Mouse (Mus musculus) midbrain, embryonic 16.5 days (tissue): ENCODE measurements around the gene Ppp1cb. TPM values are rescaled to one million over a fixed set of nuclear protein-coding genes. Genes with fewer than 3 reads are reported as not detected.
"Not testable (repeated sequence)": the region's sequence is repeated elsewhere in the genome, so short reads cannot be mapped to it uniquely, and the experiment has no call there.

Experiments used
- ATAC-seq: fragments of 200-750 bp; cut with Nextera tagmentation; 2 replicates; pipeline ENCODE4 v1.8.0; 2017; ENCODE audit warnings: moderate TSS enrichment
- H3K27ac ChIP-seq: fragments of 300-500 bp; sonication (generic); 2 replicates; pipeline ENCODE4 v1.5.1; 2014; ENCODE audit warnings: mild to moderate bottlenecking, low read length, mixed read lengths
- H3K27me3 ChIP-seq: fragments of 300-500 bp; sonication (generic); 2 replicates; pipeline ENCODE4 v1.6.1; 2014; ENCODE audit warnings: low read depth, low read length, mixed read lengths; ENCODE audit not compliant: control insufficient read depth, insufficient read depth
- H3K36me3 ChIP-seq: fragments of 300-500 bp; sonication (generic); 2 replicates; pipeline ENCODE4 v1.6.1; 2014; ENCODE audit warnings: mild to moderate bottlenecking, low read length, moderate library complexity, mixed read lengths; ENCODE audit not compliant: control insufficient read depth, insufficient read depth
- H3K4me1 ChIP-seq: fragments of 300-500 bp; sonication (generic); 2 replicates; pipeline ENCODE4 v1.6.1; 2014; ENCODE audit warnings: mild to moderate bottlenecking, low read length, mixed read lengths; ENCODE audit not compliant: control insufficient read depth, insufficient read depth
- H3K4me2 ChIP-seq: fragments of 300-500 bp; sonication (generic); 2 replicates; pipeline ENCODE4 v1.6.1; 2014; ENCODE audit warnings: mild to moderate bottlenecking, low read length, mixed read lengths
- H3K4me3 ChIP-seq: fragments of 300-500 bp; sonication (generic); 2 replicates; pipeline ENCODE4 v1.5.1; 2014; ENCODE audit warnings: low read depth, mild to moderate bottlenecking, low read length, moderate library complexity, mixed read lengths
- H3K9ac ChIP-seq: fragments of 300-500 bp; sonication (generic); 2 replicates; pipeline ENCODE4 v1.6.1; 2014; ENCODE audit warnings: low read depth, low read length, mixed read lengths
- H3K9me3 ChIP-seq: fragments of 300-500 bp; sonication (generic); replicated peaks from 2 replicates; pipeline ENCODE4 v1.6.1; 2014; ENCODE audit warnings: mild to moderate bottlenecking, low read length, mixed read lengths; ENCODE audit not compliant: control insufficient read depth, poor library complexity, severe bottlenecking
- WGBS: fragments of 180-500 bp; shearing (Covaris S2); extraction: QIAGEN DNeasy Blood & Tissue Kit; methylation state at CpG from one replicate; pipeline ENCODE4 v1.1.7; 2014; 5-methylcytosine and 5-hydroxymethylcytosine counted together
- polyA plus RNA-seq: library from polyadenylated mRNA; unstranded; fragments of >200 nt; fragmentation: Nextera tagmentation; extraction: Ambion mirVana; gene quantifications from 2 replicates; pipeline ENCODE4 v1.2.1, GENCODE M21; 2015

The Ppp1cb gene
- polyA plus RNA-seq, 1 experiment from 2014 or later = 208 TPM

DNA sequence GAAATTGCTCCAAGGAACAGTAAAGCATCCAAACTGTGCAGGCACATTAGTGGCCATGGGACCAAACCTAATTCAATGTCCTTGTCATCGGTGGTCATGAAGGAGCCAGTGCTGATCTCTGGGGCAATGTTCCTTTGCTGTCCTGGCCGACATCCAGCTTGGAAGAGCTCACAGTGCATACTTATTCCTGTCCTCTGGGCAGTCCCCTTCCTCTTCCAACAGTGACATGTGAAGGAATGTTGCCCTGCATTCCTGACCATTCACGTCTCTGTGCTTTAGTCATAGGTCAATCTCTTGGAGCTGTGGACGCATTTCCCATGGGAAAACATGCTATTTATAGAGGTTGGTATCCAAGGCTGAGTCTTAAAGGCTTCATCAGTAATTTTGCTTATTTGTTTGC lies 41.8 kb upstream of the Ppp1cb start:
- WGBS = 59% methylated on average over 4 of the region's 4 CpGs
- H3K4me1 ChIP-seq = 0 out of 2 replicates have a peak, but pooled peaks cover 5% of the 10 kb centered on the region

DNA sequence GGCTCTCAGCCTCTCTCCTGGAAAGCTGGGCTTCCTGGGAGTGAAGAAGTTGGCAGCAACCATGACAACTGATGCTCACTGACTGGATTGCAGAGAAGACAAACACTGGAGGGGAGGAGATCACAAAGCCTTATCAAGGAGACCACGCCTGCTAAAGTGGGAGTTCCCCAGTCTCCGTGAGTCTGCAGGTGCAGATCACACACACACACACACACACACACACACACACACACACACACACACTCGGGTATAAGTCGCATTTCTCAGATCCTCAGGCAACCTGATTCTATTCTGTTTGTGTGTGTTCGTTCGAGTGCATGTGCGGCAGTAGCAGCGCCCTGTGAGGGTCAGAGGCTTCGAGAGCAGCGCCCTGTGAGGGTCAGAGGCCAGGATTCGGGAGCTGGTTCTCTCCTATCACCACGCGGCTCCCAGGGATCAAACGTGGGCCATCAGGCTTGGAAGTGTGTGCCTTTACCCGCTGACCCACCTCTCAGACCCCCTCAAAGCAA lies 36.5 kb upstream of the Ppp1cb start:
- Histone ChIP-seq H3K4me2 (peak overlapping the region; percentile 26), H3K9ac (no peak overlapping the region), H3K4me3 (no peak overlapping the region), H3K27ac (no peak overlapping the region), H3K27me3 (no peaks in the 10 kb centered on the region), H3K4me1 (no peaks in the 10 kb centered on the region), H3K9me3 (no peaks in the 10 kb centered on the region), H3K36me3 (no peaks in the 10 kb centered on the region)
- WGBS = 17% methylated on average over 15 of the region's 15 CpGs
- ATAC-seq = 0 out of 2 replicates have a peak, but pooled peaks have one; percentile 25

More for the DNA sequence above, 41.8 kb upstream of the Ppp1cb start:
- Histone ChIP-seq H3K4me2 (no peak overlapping the region), H3K4me3 (no peak overlapping the region), H3K27ac (no peak overlapping the region), H3K9me3 (no peaks in the 10 kb centered on the region), H3K9ac (no peak overlapping the region), H3K27me3 (no peaks in the 10 kb centered on the region), H3K36me3 (no peaks in the 10 kb centered on the region)
- no peak for ATAC-seq

DNA sequence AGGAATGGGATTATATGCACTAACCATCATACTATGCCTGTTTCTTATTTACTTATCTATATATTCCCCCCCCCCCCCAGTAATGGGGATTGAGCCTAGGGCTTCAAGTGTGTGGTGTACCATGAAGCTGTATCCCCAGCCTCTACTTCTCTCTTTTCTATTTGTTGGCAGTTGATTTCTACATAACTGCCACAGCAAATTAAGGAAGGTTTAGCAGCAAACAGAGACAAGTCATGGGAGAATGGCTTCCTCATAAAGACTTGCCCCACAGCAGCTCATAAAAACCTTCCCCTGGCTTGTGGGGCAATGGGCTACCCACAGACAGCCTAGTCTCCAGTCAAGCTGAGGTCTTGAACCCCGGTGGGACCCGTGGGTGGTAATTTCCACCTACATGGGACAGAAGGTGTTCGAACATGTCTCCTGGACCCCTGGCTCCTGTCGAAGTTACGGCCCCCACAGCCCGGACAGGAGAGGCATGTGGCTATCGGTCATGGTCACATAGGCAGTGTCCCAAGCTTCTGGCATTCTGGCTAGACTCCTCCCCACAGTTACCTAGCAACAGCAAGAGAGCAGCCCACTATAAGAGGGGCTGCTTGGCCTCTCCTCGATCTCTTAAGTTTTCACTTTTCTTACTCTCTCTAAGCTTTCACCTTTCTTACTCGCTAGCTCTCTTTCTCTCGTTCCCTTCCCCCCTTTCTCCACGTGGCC lies 35.1 kb upstream of the Ppp1cb start:
- ATAC-seq = no peak
- Histone ChIP-seq H3K9ac (no peak overlapping the region), H3K4me2 (no peak overlapping the region), H3K4me3 (no peak overlapping the region), H3K4me1 (no peaks in the 10 kb centered on the region), H3K27ac (no peak overlapping the region), H3K36me3 (no peaks in the 10 kb centered on the region), H3K9me3 (no peaks in the 10 kb centered on the region), H3K27me3 (no peaks in the 10 kb centered on the region)
- 50% methylated on average over 11 of the region's 11 CpGs for WGBS

DNA sequence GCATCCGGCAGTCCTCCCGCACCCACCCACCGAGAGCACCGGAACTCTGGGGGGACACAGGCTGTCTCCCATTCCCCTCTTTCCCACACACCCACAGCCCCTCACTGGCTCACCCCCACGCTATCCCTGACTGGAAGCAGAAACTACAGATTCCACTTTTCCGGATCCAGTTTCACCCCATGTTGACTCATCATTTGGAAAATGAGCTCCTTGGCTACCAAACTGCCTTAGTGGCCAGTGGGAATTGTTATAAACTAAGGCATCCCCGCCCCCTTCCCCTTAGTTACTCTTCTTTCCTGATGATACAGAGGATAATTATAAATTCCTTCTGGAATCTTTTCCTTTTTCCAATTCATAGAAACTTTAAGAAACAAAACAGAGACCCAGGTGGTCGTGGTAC lies 34.2 kb upstream of the Ppp1cb start:
- no peak overlapping the region for H3K4me3 ChIP-seq
- H3K4me2 ChIP-seq = no peak overlapping the region
- 90% methylated on average over 8 of the region's 8 CpGs for WGBS
- no peaks in the 10 kb centered on the region for H3K4me1 ChIP-seq
- no peak for ATAC-seq
- no peaks in the 10 kb centered on the region for H3K36me3 ChIP-seq
- no peak overlapping the region for H3K9ac ChIP-seq
- H3K27ac ChIP-seq = no peak overlapping the region
- no peaks in the 10 kb centered on the region for H3K9me3 ChIP-seq
- no peaks in the 10 kb centered on the region for H3K27me3 ChIP-seq

DNA sequence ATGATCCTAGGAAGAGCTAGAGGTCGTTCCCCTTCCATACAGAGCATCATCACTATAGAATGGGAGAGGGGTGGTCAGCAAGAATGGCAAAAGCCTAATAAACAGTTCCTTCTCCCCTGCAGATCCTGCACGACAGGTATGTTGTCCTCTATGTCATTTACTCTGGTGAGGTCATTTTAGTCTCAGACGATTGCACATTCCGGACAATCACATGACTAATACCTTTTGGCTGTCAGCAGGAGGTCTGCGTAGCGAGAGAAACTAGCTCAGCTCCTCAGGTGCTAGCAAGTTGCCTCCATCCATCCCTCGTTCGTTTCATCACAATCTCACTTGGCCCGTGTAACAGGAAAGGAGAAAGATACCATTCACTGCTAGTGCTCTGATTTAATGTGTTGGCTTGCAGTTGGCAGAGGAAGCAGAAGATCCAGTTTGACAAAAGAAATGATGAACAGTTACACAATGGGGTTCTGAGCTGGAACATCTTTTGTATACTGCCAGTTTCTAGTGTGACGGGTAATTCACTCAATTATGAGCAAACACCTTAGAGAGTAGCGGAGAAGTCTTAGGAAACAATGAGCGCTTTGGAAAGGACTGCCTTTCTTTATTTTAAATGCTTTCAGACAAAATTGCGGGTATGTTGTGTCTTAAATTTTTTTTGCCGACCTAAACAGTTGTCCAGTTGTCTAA lies 33.0 kb upstream of the Ppp1cb start:
- ATAC-seq = no peak
- H3K4me2 ChIP-seq = no peak overlapping the region
- no peaks in the 10 kb centered on the region for H3K9me3 ChIP-seq
- no peak overlapping the region for H3K27ac ChIP-seq
- H3K27me3 ChIP-seq = no peaks in the 10 kb centered on the region
- WGBS = 72% methylated on average over 14 of the region's 14 CpGs
- H3K4me3 ChIP-seq = no peak overlapping the region
- no peaks in the 10 kb centered on the region for H3K4me1 ChIP-seq
- no peaks in the 10 kb centered on the region for H3K36me3 ChIP-seq
- no peak overlapping the region for H3K9ac ChIP-seq

DNA sequence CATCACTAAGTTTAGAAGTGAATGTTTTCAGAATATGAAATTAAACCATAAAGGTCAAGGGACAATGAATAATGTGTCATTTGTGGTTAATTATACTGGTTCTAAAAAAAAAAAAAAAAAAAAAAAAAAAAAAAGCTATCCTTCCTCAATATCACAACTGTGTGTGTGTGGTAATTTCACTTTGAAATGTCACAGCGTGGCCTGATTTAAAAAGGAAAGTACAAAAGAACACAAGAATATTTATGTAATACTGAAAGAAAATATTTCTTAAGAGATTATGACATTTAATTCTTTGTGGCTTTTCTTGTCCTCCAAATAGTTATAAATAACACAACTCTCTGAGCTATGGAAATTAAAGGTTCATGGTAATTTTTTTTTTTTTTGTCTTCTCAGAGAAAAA lies 28.2 kb upstream of the Ppp1cb start:
- Histone ChIP-seq H3K4me3 (no peak overlapping the region), H3K27me3 (no peaks in the 10 kb centered on the region), H3K36me3 (no peaks in the 10 kb centered on the region), H3K27ac (no peak overlapping the region), H3K9me3 (no peaks in the 10 kb centered on the region), H3K4me1 (no peaks in the 10 kb centered on the region), H3K4me2 (no peak overlapping the region), H3K9ac (no peak overlapping the region)
- no peak for ATAC-seq
- 96% methylated on average over 1 of the region's 1 CpGs for WGBS

DNA sequence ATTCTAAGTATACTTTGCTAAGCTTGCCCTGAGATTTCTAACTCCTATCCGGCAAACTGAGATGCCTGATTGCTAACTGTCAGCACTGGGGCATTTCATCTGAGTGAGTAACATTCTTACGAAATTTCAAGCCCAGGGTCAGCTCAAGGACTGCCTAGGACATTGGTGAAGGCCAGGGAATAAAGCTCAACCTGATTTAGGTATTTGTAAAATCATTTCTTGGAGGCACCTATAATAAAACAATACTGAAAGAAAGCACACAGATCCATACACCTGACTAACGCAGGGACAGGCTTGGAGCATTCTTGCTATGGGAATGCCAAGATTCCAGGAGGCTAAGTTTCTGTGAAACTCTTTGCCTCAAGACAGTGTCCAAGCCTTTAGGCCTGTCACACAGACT lies 24.3 kb upstream of the Ppp1cb start:
- H3K4me3 ChIP-seq, H3K27ac ChIP-seq, H3K27me3 ChIP-seq, H3K36me3 ChIP-seq, ATAC-seq, H3K9me3 ChIP-seq, H3K4me1 ChIP-seq, H3K4me2 ChIP-seq, H3K9ac ChIP-seq: not testable (repeated sequence)
- WGBS = 89% methylated on average over 3 of the region's 3 CpGs

DNA sequence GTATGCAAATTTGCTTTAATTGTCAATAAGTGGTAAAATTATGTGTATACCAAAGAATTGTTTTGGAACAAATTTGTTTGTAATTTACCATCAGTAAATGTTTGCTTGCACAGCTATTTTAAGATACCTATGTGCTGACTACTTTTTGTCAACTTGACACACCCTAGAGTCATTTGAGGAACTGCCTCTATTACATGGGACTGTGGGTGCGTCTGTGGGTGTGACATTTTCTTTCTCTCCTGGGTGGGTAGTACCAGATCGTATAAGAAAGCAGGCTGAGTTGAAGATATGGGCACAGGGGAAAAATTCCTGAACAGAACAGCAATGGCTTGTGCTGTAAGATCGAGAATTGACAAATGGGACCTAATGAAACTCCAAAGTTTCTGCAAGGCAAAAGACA lies 23.0 kb upstream of the Ppp1cb start:
- Histone ChIP-seq H3K9me3 (no peaks in the 10 kb centered on the region), H3K4me3 (no peak overlapping the region), H3K4me1 (no peaks in the 10 kb centered on the region), H3K27me3 (no peaks in the 10 kb centered on the region), H3K9ac (no peak overlapping the region), H3K36me3 (no peaks in the 10 kb centered on the region), H3K4me2 (no peak overlapping the region), H3K27ac (no peak overlapping the region)
- WGBS = 86% methylated on average over 3 of the region's 3 CpGs
- no peak for ATAC-seq

DNA sequence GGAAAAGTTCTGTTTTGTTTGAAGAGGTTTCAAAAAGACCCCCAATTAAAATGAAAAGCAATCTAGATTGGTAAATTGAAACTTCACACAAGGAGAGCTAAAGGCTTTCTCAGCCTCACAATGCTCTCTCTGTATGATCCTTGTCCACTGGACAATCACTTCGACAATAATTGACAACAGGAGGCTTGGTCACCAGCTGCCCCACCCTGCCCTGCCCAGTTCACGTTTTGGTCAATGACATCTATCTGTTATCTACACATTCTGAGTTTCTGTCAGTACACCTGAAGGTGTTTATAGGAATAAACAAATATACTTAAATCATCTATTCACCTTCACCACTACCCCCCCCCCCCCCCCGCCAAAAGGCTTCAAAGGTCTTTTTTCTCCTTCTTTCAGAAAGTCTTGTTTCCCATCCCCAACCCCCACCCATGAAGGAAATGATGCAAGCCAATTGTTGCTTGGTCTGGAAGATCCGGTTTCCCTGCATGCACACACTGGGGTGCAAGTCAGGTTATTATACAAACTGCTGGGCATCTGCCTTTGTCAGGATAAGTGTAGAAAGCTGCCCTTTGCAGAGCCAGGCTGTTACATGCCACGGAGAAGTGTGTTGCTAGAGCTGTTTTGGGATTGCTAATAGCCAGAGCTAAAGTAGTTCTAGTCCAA lies 20.6 kb upstream of the Ppp1cb start:
- Histone ChIP-seq H3K4me1 (no peaks in the 10 kb centered on the region), H3K36me3 (no peaks in the 10 kb centered on the region), H3K4me2 (no peak overlapping the region), H3K9ac (no peak overlapping the region), H3K27me3 (no peaks in the 10 kb centered on the region), H3K27ac (no peak overlapping the region), H3K4me3 (no peak overlapping the region), H3K9me3 (no peaks in the 10 kb centered on the region)
- 41% methylated on average over 5 of the region's 5 CpGs for WGBS
- no peak for ATAC-seq
